In the genomic region with DNA sequence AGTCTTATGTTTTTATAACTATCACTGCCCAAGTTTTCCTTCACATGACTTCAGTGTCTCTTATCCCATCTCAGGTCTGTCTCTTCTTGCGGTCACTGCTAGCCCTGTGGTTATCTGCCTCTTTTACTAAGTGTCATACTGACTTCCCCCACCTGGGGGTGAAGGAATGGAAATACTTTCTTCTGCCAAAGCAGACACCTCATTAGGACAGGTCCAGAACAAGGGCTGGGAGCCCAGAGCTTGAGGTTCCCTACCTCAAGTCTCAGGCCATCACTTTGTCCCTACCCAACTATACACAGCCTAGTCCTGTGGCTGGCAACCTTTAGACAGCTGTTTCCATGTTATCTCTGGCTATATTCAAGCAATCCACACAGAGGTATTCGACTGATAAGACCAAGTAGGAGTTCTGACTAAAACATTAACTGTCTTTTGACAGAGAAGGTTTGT, we compare ENCODE assay signal across 12 mouse cellular contexts.
DNase-seq lines count a peak whose midpoint lies in the region; ATAC-seq and TF ChIP-seq lines count a peak whose summit lies in the region.
"Had no signal": no experiment of that assay in that cellular context is flagged by ENCODE, and none has a peak within 500 bp of the region (broad histone marks: within the 10 kb centered on the region; RNA-seq: fewer than 3 reads in every experiment).

No protein-coding gene starts in this region.

- H3K9ac ChIP-seq in CH12.LX (ENCODE audit: insufficient read depth, low read depth): no peak overlapping the region
- no peak overlapping the region for H3K9ac ChIP-seq in intestine, embryonic 16.5 days (ENCODE audit: low read depth, low read length)
- H3K9ac ChIP-seq: midbrain, embryonic 15.5 days had no signal

- no peak overlapping the region for H3K27ac ChIP-seq in CH12.LX (ENCODE audit: insufficient read depth, low read depth)
- peak overlapping the region; percentile 41; the same call in 1 of the 2 replicates for H3K27ac ChIP-seq in intestine, embryonic 16.5 days (ENCODE audit: low read length)
- H3K27ac ChIP-seq: midbrain, embryonic 15.5 days had no signal

- H3K36me3 ChIP-seq in CH12.LX (replicated peaks in 1 of 2; ENCODE audit: control insufficient read depth in 1 of 2, insufficient read depth in 1 of 2, low read length in 1 of 2): peaks cover 0 to 19% of the 10 kb centered on the region in 2 experiments
- no peaks in the 10 kb centered on the region for H3K36me3 ChIP-seq in intestine, embryonic 16.5 days (ENCODE audit: control insufficient read depth, insufficient read depth, low read length)
- H3K36me3 ChIP-seq: midbrain, embryonic 15.5 days had no signal

- no peak overlapping the region for H3K4me3 ChIP-seq in CH12.LX (replicated peaks in 1 of 3; ENCODE audit: low read depth in 2 of 3, low read length in 2 of 3, poor library complexity in 1 of 3)
- no peak overlapping the region for H3K4me3 ChIP-seq in intestine, embryonic 16.5 days (ENCODE audit: low read length)
- H3K4me3 ChIP-seq: midbrain, embryonic 15.5 days had no signal

- intact Hi-C loops in left cerebral cortex, postnatal 25 days (cut with DNase I): no loop called here

- TF ChIP-seq POLR2A in CH12.LX (IDR thresholded peaks at IDR 0.05; ENCODE audit: low read depth, low read length): no peak

- in situ Hi-C loops in CH12.LX (cut with MboI; ENCODE audit: low pct_ligation_motif_present, low pct_unique_long_range_greater_than_20kb, low sequenced_read_pairs): no loop called here

- TF ChIP-seq CTCF in CH12.LX (conservative IDR thresholded peaks at IDR 0.05 in 1 of 2, IDR thresholded peaks at IDR 0.05 in 1 of 2; ENCODE audit: low read depth in 2 of 2, low read length in 2 of 2): peak; percentile 14 to 48; a peak in 3 of 4 replicates

- no peaks in the 10 kb centered on the region for H3K27me3 ChIP-seq in CH12.LX (replicated peaks)
- no peaks in the 10 kb centered on the region for H3K27me3 ChIP-seq in intestine, embryonic 16.5 days (replicated peaks; ENCODE audit: control insufficient read depth, insufficient read depth, low read length)
- H3K27me3 ChIP-seq: midbrain, embryonic 15.5 days had no signal

- peak; percentile 71 for ATAC-seq in intestine, embryonic 16.5 days
- ATAC-seq in megakaryocyte progenitor cell, adult 5-6 weeks (replicated peaks; ENCODE audit: poor library complexity): peak; percentile 57
- ATAC-seq: midbrain, embryonic 15.5 days had no signal

- TF ChIP-seq EP300 in CH12.LX (IDR thresholded peaks at IDR 0.05; ENCODE audit: low read length): no peak

- peaks cover 0 to 79% of the 10 kb centered on the region in 2 experiments; a peak in 2 of 4 replicates for H3K4me1 ChIP-seq in CH12.LX (ENCODE audit: control insufficient read depth in 1 of 2, insufficient read depth in 2 of 2)
- peaks cover 32% of the 10 kb centered on the region for H3K4me1 ChIP-seq in intestine, embryonic 16.5 days (ENCODE audit: control insufficient read depth, insufficient read depth, low read length)

- TF ChIP-seq RAD21 in CH12.LX (IDR thresholded peaks at IDR 0.05; ENCODE audit: low read depth, low read length): peak; percentile 42

- no peak overlapping the region for H3K4me2 ChIP-seq in CH12.LX (ENCODE audit: insufficient read depth, low read depth, poor library complexity, severe bottlenecking)
- no peak overlapping the region for H3K4me2 ChIP-seq in intestine, embryonic 16.5 days (ENCODE audit: low read depth, low read length)
- H3K4me2 ChIP-seq: midbrain, embryonic 15.5 days had no signal

- dilution Hi-C loops in CH12.LX (cut with MboI; ENCODE audit: extremely low pct_ligation_motif_present, extremely low pct_unique_long_range_greater_than_20kb, low sequenced_read_pairs): no loop called here

- H3K79me2 ChIP-seq in CH12.LX (replicated peaks; ENCODE audit: control insufficient read depth, extremely low read depth, insufficient read depth, poor library complexity, severe bottlenecking): no peaks in the 10 kb centered on the region

- peak; percentile 54 to 60 for DNase-seq in B cell, adult 2 months
- DNase-seq in CH12.LX (ENCODE audit: extremely low read depth): peak; percentile 54
- DNase-seq in urinary bladder, postnatal 10 days (ENCODE audit: low spot score): no peak
- DNase-seq in cerebellum, postnatal 14 days: no peak
- no peak for DNase-seq in left cerebral cortex, postnatal 25 days (ENCODE audit: low spot score in 2 of 2)
- DNase-seq: cerebellum, adult 18-20 months; kidney, adult 2 months; lung, postnatal 10 days; thymus, postnatal 4 days had no signal

- no peaks in the 10 kb centered on the region for H3K9me3 ChIP-seq in CH12.LX (replicated peaks; ENCODE audit: low read length)
- H3K9me3 ChIP-seq in intestine, embryonic 16.5 days (ENCODE audit: control insufficient read depth, low read length): no peaks in the 10 kb centered on the region
- H3K9me3 ChIP-seq: midbrain, embryonic 15.5 days had no signal

- WGBS in intestine, embryonic 16.5 days: 75% methylated on average over 2 of the region's 2 CpGs

TF ChIP-seq in CH12.LX, 34 proteins besides CTCF, POLR2A, EP300 and RAD21:
- peak; percentile 65 for TF ChIP-seq SMC3 (IDR thresholded peaks at IDR 0.05; ENCODE audit: low read depth, low read length)
- no peak for TF ChIP-seq MAZ (IDR thresholded peaks at IDR 0.05; ENCODE audit: low read depth, low read length)
- TF ChIP-seq JUN (IDR thresholded peaks at IDR 0.05; ENCODE audit: insufficient read depth, low read depth, low read length): no peak
- TF ChIP-seq RCOR1 (conservative IDR thresholded peaks at IDR 0.05; ENCODE audit: low read depth, low read length): no peak
- no peak for TF ChIP-seq MXI1 (IDR thresholded peaks at IDR 0.05; ENCODE audit: low read depth, low read length)
- TF ChIP-seq GABPA (IDR thresholded peaks at IDR 0.05; ENCODE audit: insufficient replicate concordance, low read depth, low read length): no peak

Comparison
In these comparisons a context has a peak if more than half of its experiments do, and no peak if none do; other contexts are left out.
1. DNase-seq: peak in B cell, adult 2 months (2 of 2) and CH12.LX (single experiment); none in urinary bladder, postnatal 10 days (single experiment), cerebellum, postnatal 14 days (0 of 2) and left cerebral cortex, postnatal 25 days (0 of 2).